ENCODE assay signal across 12 mouse cellular contexts in genomic region chr1:137017642-137018041, GRCm38 (mm10). TPM values are rescaled to one million over a fixed set of nuclear protein-coding genes. Genes with fewer than 3 reads are reported as not detected.
"Had no signal": no experiment of that assay in that cellular context is flagged by ENCODE, and none has a peak within 500 bp of the region (broad histone marks: within the 10 kb centered on the region; RNA-seq: fewer than 3 reads in every experiment).

No protein-coding gene starts in this region.

- DNase-seq: right cerebral cortex, adult 18-20 months; right cerebral cortex, postnatal 14 days; right cerebral cortex, postnatal 25 days; right cerebral cortex, postnatal 4 days; spleen, adult 18-20 months; thymus, adult 18-20 months; thymus, adult 2 months; thymus, postnatal 14 days; thymus, postnatal 25 days; thymus, postnatal 36 days; thymus, postnatal 4 days had no signal

RNA-seq across cellular contexts. Expression of gene Nr5a2, which starts 57.4 kb away (rescaled TPM):
- total RNA-seq: neutrophil, adult 5-6 weeks had no signal
